Mouse (Mus musculus): ENCODE data around the gene Pmfbp1. TPM values are rescaled to one million over a fixed set of nuclear protein-coding genes. Genes with fewer than 3 reads are reported as not detected.

Pmfbp1 gene
- polyA plus RNA-seq, 1 experiment from 2014 or later: 0.21 TPM

DNA sequence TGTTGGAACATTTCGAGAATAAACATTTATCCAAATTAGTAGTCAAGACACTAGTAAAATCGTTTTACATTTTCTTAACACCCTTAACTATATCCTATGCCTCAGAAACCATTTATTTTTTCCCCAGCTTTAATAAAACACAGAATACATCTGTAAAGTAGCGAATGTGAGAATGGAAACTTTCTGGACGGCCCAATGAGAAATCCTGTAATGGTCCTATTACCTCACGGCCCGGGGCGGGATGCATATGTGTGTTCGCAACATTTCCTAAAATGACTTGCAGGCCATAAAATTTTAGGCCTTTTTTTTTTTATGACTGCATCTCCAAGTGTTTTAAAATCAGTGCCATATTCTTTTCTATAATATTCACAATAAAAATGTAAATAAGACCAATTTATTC is 21.4 kb upstream of the Pmfbp1 start:
- no peak for TF ChIP-seq CTCF (IDR thresholded peaks at IDR 0.05; ENCODE audit: low read depth)
- H3K4me2 ChIP-seq (ENCODE audit: low read length): no peak overlapping the region
- 84% methylated on average over 8 of the region's 8 CpGs for WGBS
- H3K9me3 ChIP-seq (replicated peaks; ENCODE audit: low read length): no peaks in the 10 kb centered on the region
- no peaks in the 10 kb centered on the region for H3K27me3 ChIP-seq (ENCODE audit: insufficient read depth, low read length)
- H3K4me3 ChIP-seq (replicated peaks; ENCODE audit: low read depth, low read length): no peak overlapping the region
- DNase-seq (ENCODE audit: low spot score): no peak
- no peak overlapping the region for H3K9ac ChIP-seq (ENCODE audit: low read depth, low read length)
- no peaks in the 10 kb centered on the region for H3K36me3 ChIP-seq (ENCODE audit: insufficient read depth, low read length)
- no peak overlapping the region for H3K27ac ChIP-seq
- no peaks in the 10 kb centered on the region for H3K4me1 ChIP-seq (replicated peaks; ENCODE audit: insufficient read depth, low read length)
- ATAC-seq (replicated peaks; ENCODE audit: low FRiP score, low read depth): no peak

DNA sequence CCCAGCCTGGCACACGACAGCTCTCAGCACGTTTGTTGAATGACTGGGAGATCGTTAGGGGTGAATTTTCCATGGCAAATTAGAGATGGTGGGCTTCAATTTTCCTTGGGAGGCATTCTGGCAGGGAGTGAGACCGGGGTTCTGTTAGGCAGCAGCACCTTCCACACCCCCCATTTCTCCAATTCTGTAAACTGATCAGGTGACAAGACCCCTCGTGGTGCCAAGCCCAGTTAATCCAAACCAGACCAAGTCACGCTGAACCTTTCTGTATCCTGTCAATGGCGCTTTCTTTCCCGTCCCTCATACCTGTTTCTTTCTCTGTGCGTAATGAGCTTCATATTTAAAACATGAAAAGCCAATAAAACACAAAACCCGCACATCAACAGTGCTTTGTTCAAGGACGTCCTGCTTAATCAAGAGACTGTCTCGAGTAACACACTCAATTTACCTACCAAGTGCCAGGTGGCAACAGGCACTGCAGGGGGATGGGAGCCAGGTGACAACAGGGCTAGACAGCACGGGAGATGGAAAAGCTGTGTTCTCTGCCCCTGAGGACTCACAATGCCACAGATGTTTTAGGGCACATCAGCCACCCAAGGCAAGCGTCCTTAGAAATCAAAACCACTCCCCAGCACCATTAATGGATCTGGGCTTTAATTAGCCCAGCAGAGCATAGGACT is 19.2 kb upstream of the Pmfbp1 start:
- no peak for TF ChIP-seq CTCF (IDR thresholded peaks at IDR 0.05; ENCODE audit: low read depth)
- no peaks in the 10 kb centered on the region for H3K36me3 ChIP-seq (ENCODE audit: insufficient read depth, low read length)
- ATAC-seq (replicated peaks; ENCODE audit: low FRiP score, low read depth): no peak
- no peak overlapping the region for H3K4me2 ChIP-seq (ENCODE audit: low read length)
- no peak overlapping the region for H3K27ac ChIP-seq
- WGBS: 58% methylated on average over 14 of the region's 14 CpGs
- no peak for DNase-seq (ENCODE audit: low spot score)
- no peak overlapping the region for H3K9ac ChIP-seq (ENCODE audit: low read depth, low read length)
- no peak overlapping the region for H3K4me3 ChIP-seq (replicated peaks; ENCODE audit: low read depth, low read length)
- H3K27me3 ChIP-seq (ENCODE audit: insufficient read depth, low read length): no peaks in the 10 kb centered on the region
- H3K9me3 ChIP-seq (replicated peaks; ENCODE audit: low read length): no peaks in the 10 kb centered on the region
- no peaks in the 10 kb centered on the region for H3K4me1 ChIP-seq (replicated peaks; ENCODE audit: insufficient read depth, low read length)

GRCm38 (mm10) chr8:109475436-109475835 is 18.4 kb upstream of the Pmfbp1 start:
- Histone ChIP-seq H3K9ac (ENCODE audit: low read depth, low read length) (no peak overlapping the region), H3K4me1 (replicated peaks; ENCODE audit: insufficient read depth, low read length) (no peaks in the 10 kb centered on the region), H3K27ac (no peak overlapping the region), H3K36me3 (ENCODE audit: insufficient read depth, low read length) (no peaks in the 10 kb centered on the region), H3K9me3 (replicated peaks; ENCODE audit: low read length) (no peaks in the 10 kb centered on the region), H3K4me3 (replicated peaks; ENCODE audit: low read depth, low read length) (no peak overlapping the region), H3K27me3 (ENCODE audit: insufficient read depth, low read length) (no peaks in the 10 kb centered on the region), H3K4me2 (ENCODE audit: low read length) (no peak overlapping the region)
- TF ChIP-seq CTCF (IDR thresholded peaks at IDR 0.05; ENCODE audit: low read depth): peak; percentile 27; the same call in 1 of the 2 replicates
- DNase-seq (ENCODE audit: low spot score): no peak
- no peak for ATAC-seq (replicated peaks; ENCODE audit: low FRiP score, low read depth)
- 54% methylated on average over 4 of the region's 4 CpGs for WGBS

DNA sequence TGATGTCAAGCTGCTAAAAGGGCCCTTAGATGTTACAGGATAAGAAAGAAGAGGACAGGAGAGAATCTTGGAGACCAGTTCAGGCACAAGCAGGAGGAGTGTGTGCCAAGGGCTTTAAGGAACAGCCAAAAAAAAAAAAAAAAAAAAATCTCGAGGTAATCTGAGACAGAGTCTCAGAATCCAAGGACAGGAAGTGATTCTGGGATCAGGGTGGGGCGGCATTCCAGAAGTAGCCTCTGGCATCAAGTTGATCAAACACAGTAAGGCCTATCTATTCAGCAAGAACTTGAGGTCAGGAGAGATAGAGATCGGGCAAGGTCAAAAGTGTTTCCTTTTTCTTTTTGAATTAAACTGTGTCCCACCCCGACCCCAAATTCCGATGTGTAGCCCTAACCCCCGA is 15.2 kb upstream of the Pmfbp1 start:
- Histone ChIP-seq H3K4me3 (replicated peaks; ENCODE audit: low read depth, low read length) (no peak overlapping the region), H3K9me3 (replicated peaks; ENCODE audit: low read length) (no peaks in the 10 kb centered on the region), H3K27me3 (ENCODE audit: insufficient read depth, low read length) (no peaks in the 10 kb centered on the region), H3K9ac (ENCODE audit: low read depth, low read length) (no peak overlapping the region), H3K27ac (no peak overlapping the region), H3K36me3 (ENCODE audit: insufficient read depth, low read length) (no peaks in the 10 kb centered on the region), H3K4me2 (ENCODE audit: low read length) (no peak overlapping the region), H3K4me1 (replicated peaks; ENCODE audit: insufficient read depth, low read length) (no peaks in the 10 kb centered on the region)
- DNase-seq (ENCODE audit: low spot score) (no peak), ATAC-seq (replicated peaks; ENCODE audit: low FRiP score, low read depth) (no peak)
- TF ChIP-seq CTCF (IDR thresholded peaks at IDR 0.05; ENCODE audit: low read depth): no peak
- 64% methylated on average over 6 of the region's 6 CpGs for WGBS

DNA sequence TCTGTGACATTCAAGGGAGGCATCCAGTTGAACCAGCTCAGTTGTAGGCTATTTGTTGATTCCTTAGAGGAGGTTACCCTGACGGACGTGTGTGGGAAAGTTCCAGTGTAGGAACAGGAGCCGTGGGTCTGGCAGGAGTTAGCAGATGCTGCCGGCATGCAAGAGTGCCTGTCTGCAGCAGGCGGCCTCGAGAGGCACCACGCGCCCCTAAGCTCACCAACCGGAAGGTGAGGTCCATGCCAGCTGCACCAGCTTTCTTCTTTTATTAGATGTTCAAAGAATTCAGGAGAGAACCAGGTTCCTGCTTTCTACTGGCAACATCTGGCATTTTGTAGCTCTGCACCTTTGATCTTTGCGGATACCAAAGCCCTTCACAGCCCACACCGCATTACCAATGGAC is 9.1 kb upstream of the Pmfbp1 start:
- Histone ChIP-seq H3K36me3 (ENCODE audit: insufficient read depth, low read length) (no peaks in the 10 kb centered on the region), H3K4me1 (replicated peaks; ENCODE audit: insufficient read depth, low read length) (no peaks in the 10 kb centered on the region), H3K4me2 (ENCODE audit: low read length) (no peak overlapping the region), H3K4me3 (replicated peaks; ENCODE audit: low read depth, low read length) (no peak overlapping the region), H3K27me3 (ENCODE audit: insufficient read depth, low read length) (no peaks in the 10 kb centered on the region), H3K9ac (ENCODE audit: low read depth, low read length) (no peak overlapping the region), H3K9me3 (replicated peaks; ENCODE audit: low read length) (no peaks in the 10 kb centered on the region), H3K27ac (no peak overlapping the region)
- DNase-seq (ENCODE audit: low spot score) (no peak), ATAC-seq (replicated peaks; ENCODE audit: low FRiP score, low read depth) (no peak)
- no peak for TF ChIP-seq CTCF (IDR thresholded peaks at IDR 0.05; ENCODE audit: low read depth)
- 66% methylated on average over 11 of the region's 11 CpGs for WGBS

DNA sequence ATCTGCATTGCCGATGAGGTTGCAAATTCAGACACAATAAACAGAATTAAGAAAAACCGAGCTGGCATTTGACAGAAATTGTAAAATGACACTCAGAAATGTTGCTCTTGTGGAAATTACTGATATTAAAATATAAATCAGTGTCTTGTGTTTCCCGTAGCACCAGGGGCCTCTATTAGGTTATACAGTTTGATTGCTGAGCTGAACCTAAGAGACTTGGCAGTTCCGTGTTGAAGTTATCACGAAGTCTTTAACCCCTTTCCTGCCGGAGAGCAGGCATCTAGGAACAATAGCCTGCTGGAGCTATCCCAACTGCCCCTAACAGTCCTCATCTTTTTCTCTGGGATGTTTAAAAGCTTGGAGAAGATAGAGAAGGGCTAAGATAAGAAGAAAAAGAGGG is 8.3 kb upstream of the Pmfbp1 start:
- Histone ChIP-seq H3K4me2 (ENCODE audit: low read length) (no peak overlapping the region), H3K4me1 (replicated peaks; ENCODE audit: insufficient read depth, low read length) (no peaks in the 10 kb centered on the region), H3K36me3 (ENCODE audit: insufficient read depth, low read length) (no peaks in the 10 kb centered on the region), H3K27ac (no peak overlapping the region), H3K27me3 (ENCODE audit: insufficient read depth, low read length) (no peaks in the 10 kb centered on the region), H3K9ac (ENCODE audit: low read depth, low read length) (no peak overlapping the region), H3K9me3 (replicated peaks; ENCODE audit: low read length) (no peaks in the 10 kb centered on the region), H3K4me3 (replicated peaks; ENCODE audit: low read depth, low read length) (no peak overlapping the region)
- no peak for DNase-seq (ENCODE audit: low spot score)
- 21% methylated on average over 6 of the region's 6 CpGs for WGBS
- TF ChIP-seq CTCF (IDR thresholded peaks at IDR 0.05; ENCODE audit: low read depth): no peak
- no peak for ATAC-seq (replicated peaks; ENCODE audit: low FRiP score, low read depth)

DNA sequence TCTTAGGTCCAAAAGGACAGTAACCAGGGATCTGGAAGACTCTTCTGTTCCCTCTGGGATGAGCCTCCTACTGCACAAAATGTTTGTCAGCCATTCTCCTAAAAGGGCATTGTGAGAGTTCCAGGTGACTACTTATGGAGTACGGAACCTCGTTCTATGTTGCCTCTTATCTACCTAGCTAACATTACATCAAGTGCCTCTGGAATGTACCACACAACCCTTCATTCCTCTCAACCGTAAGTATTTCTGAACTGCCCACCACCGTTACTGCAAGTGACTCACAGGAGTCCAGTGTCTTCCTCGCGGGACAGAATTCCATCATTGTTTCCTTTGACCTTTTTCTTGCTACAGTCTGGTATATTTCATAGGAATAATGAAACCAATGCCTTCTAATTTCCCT is 1.0 kb upstream of the Pmfbp1 start:
- no peak overlapping the region for H3K4me3 ChIP-seq (replicated peaks; ENCODE audit: low read depth, low read length)
- H3K27ac ChIP-seq: no peak overlapping the region
- ATAC-seq (replicated peaks; ENCODE audit: low FRiP score, low read depth) (no peak), DNase-seq (ENCODE audit: low spot score) (no peak)
- no peak overlapping the region for H3K9ac ChIP-seq (ENCODE audit: low read depth, low read length)
- no peaks in the 10 kb centered on the region for H3K36me3 ChIP-seq (ENCODE audit: insufficient read depth, low read length)
- no peaks in the 10 kb centered on the region for H3K9me3 ChIP-seq (replicated peaks; ENCODE audit: low read length)
- no peaks in the 10 kb centered on the region for H3K27me3 ChIP-seq (ENCODE audit: insufficient read depth, low read length)
- no peak overlapping the region for H3K4me2 ChIP-seq (ENCODE audit: low read length)
- no peak for TF ChIP-seq CTCF (IDR thresholded peaks at IDR 0.05; ENCODE audit: low read depth)
- 89% methylated on average over 6 of the region's 6 CpGs for WGBS
- H3K4me1 ChIP-seq (replicated peaks; ENCODE audit: insufficient read depth, low read length): no peaks in the 10 kb centered on the region

Data from kidney, postnatal 0 days (tissue).